Mouse (Mus musculus): ENCODE data around the gene Clic3. TPM values are rescaled to one million over a fixed set of nuclear protein-coding genes. Genes with fewer than 3 reads are reported as not detected.

Gene Clic3
- polyA plus RNA-seq, 1 experiment from 2014 or later, result 0.47 TPM

GRCm38 (mm10) chr2:25458911-25459310, 2.3 kb downstream of the Clic3 start:
- H3K9ac ChIP-seq (ENCODE audit: low read depth, low read length), result no peak overlapping the region
- H3K27me3 ChIP-seq (ENCODE audit: control insufficient read depth, insufficient read depth, low read length), result no peaks in the 10 kb centered on the region
- H3K4me2 ChIP-seq, result no peak overlapping the region
- peaks cover 13% of the 10 kb centered on the region for H3K4me1 ChIP-seq (ENCODE audit: control insufficient read depth, insufficient read depth, low read length)
- no peak overlapping the region for H3K4me3 ChIP-seq (ENCODE audit: low read depth, low read length)
- no peaks in the 10 kb centered on the region for H3K36me3 ChIP-seq (ENCODE audit: control insufficient read depth, insufficient read depth, low read length)
- H3K9me3 ChIP-seq (replicated peaks; ENCODE audit: control insufficient read depth, low read length), result no peaks in the 10 kb centered on the region
- WGBS (ENCODE audit: insufficient replicate concordance), result 72% methylated on average over 5 of the region's 5 CpGs
- no peak for ATAC-seq (replicated peaks; ENCODE audit: insufficient number of reproducible peaks, low FRiP score, low TSS enrichment)
- no peak overlapping the region for H3K27ac ChIP-seq (ENCODE audit: low read depth, low read length)

DNA sequence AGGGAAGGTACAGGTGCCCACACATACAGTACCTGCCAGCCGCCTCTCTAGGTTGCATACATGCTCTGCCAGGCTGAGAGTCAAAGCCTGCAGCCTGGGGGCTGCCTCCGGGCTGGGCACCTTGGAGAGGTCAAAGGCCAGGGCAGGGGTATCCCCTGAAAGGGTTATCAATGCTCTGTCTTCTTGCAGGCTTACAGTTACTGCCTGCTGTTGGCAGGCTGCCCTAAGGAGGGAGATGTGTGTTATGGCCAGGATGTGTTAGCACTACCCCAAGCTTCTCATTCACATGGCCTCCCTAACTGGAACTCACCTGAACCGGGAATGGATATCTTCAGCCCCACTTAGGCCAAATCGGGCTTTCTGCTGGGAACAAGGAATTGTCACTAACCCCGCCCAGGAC, 3.5 kb downstream of the Clic3 start:
- H3K9ac ChIP-seq (ENCODE audit: low read depth, low read length), result peak overlapping the region; percentile 83
- H3K9me3 ChIP-seq (replicated peaks; ENCODE audit: control insufficient read depth, low read length), result no peaks in the 10 kb centered on the region
- WGBS (ENCODE audit: insufficient replicate concordance), result 32% methylated on average over 5 of the region's 5 CpGs
- peak overlapping the region; percentile 79 for H3K4me3 ChIP-seq (ENCODE audit: low read depth, low read length)
- H3K4me1 ChIP-seq (ENCODE audit: control insufficient read depth, insufficient read depth, low read length), result peaks cover 13% of the 10 kb centered on the region
- H3K27me3 ChIP-seq (ENCODE audit: control insufficient read depth, insufficient read depth, low read length), result no peaks in the 10 kb centered on the region
- no peak for ATAC-seq (replicated peaks; ENCODE audit: insufficient number of reproducible peaks, low FRiP score, low TSS enrichment)
- H3K4me2 ChIP-seq, result peak overlapping the region; percentile 93
- H3K27ac ChIP-seq (ENCODE audit: low read depth, low read length), result peak overlapping the region; percentile 88; the same call in 1 of the 2 replicates
- no peaks in the 10 kb centered on the region for H3K36me3 ChIP-seq (ENCODE audit: control insufficient read depth, insufficient read depth, low read length)

DNA sequence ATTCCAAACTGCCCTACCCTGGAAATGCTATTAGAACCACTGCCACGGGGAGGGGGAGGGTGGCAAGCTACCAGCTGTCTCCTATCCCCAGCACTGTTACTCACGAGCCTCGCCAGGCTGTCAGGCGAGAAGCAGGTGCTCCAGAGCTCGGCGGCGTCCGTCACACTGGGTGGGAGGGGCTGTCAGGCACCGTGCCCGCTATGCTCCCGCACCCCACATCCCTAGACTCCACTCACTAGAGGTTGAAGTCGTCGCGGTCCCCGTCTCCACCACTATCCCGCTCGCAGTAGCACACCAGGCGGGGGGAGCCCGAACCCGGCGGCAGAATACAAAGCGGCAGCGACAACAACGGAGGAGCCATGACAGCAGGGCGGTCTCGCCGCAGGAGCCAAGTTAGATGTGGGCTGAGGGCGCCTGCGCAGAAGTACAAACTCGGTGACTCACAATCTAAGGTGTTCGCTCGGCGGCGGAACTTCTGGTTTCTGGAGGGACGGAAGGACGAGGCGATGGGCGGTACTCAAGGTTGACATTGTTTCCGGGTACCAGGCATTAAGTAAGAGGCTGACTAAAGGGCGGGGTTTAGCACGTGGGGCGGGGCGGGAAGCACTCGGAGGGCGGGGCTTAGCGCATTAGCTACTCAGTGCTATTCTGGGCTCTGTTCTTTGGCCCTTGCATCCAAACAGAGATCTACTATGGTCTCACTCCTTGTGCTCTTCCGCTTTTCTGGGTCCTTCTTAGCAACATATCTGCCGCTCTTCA, 4.1 kb downstream of the Clic3 start, which contains the start of gene Paxx:
Paxx (minus strand) TSS at position 544 of the 759 bp plus-strand sequence.
- H3K4me3 ChIP-seq (ENCODE audit: low read depth, low read length), result peak within 1 kb of the TSS; percentile 79
- no peaks in the 10 kb centered on the region for H3K36me3 ChIP-seq (ENCODE audit: control insufficient read depth, insufficient read depth, low read length)
- no peaks in the 10 kb centered on the region for H3K9me3 ChIP-seq (replicated peaks; ENCODE audit: control insufficient read depth, low read length)
- under 1% methylated on average over 48 of the region's 48 CpGs for WGBS (ENCODE audit: insufficient replicate concordance)
- ATAC-seq (replicated peaks; ENCODE audit: insufficient number of reproducible peaks, low FRiP score, low TSS enrichment), result peak; percentile 85
- H3K27me3 ChIP-seq (ENCODE audit: control insufficient read depth, insufficient read depth, low read length), result no peaks in the 10 kb centered on the region
- peaks cover 13% of the 10 kb centered on the region for H3K4me1 ChIP-seq (ENCODE audit: control insufficient read depth, insufficient read depth, low read length)
- peak within 1 kb of the TSS; percentile 93 for H3K4me2 ChIP-seq
- H3K9ac ChIP-seq (ENCODE audit: low read depth, low read length), result peak within 1 kb of the TSS; percentile 83
- H3K27ac ChIP-seq (ENCODE audit: low read depth, low read length), result peak within 1 kb of the TSS; percentile 88

- ATAC-seq (replicated peaks; ENCODE audit: insufficient number of reproducible peaks, low FRiP score, low TSS enrichment), result no peak
- H3K27ac ChIP-seq (ENCODE audit: low read depth, low read length), result peak overlapping the region; percentile 88
- peak overlapping the region; percentile 79 for H3K4me3 ChIP-seq (ENCODE audit: low read depth, low read length)
- H3K4me1 ChIP-seq (ENCODE audit: control insufficient read depth, insufficient read depth, low read length), result peaks cover 13% of the 10 kb centered on the region
- H3K27me3 ChIP-seq (ENCODE audit: control insufficient read depth, insufficient read depth, low read length), result no peaks in the 10 kb centered on the region
- no peaks in the 10 kb centered on the region for H3K9me3 ChIP-seq (replicated peaks; ENCODE audit: control insufficient read depth, low read length)
- H3K36me3 ChIP-seq (ENCODE audit: control insufficient read depth, insufficient read depth, low read length), result no peaks in the 10 kb centered on the region
- 23% methylated on average over 3 of the region's 3 CpGs for WGBS (ENCODE audit: insufficient replicate concordance)
- H3K9ac ChIP-seq (ENCODE audit: low read depth, low read length), result peak overlapping the region; percentile 83; the same call in 1 of the 2 replicates
- peak overlapping the region; percentile 93 for H3K4me2 ChIP-seq
Observed at GRCm38 (mm10) chr2:25461407-25461806, 4.8 kb downstream of the Clic3 start.

DNA sequence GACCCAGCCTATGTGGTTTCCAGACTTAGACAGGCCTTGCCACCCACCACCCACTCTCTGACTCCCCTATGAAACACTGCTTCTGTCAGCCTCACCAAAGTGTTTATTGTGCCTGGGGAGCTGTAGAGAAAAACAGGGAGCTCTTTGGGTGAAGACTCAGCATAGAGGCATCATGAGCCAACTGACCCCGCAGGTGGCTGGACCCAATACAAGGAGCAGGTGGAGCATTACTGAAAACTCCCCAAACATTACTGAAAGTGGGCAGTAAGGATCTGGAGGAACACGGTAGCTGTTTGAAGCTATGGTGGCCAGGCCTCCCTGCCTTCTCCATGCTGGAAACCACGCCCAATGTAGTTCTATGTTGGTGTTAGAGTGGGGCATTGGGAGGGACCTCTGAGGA, 7.0 kb downstream of the Clic3 start:
- Histone ChIP-seq H3K4me3 (ENCODE audit: low read depth, low read length) (no peak overlapping the region), H3K4me2 (no peak overlapping the region), H3K27ac (ENCODE audit: low read depth, low read length) (no peak overlapping the region), H3K4me1 (ENCODE audit: control insufficient read depth, insufficient read depth, low read length) (peaks cover 16% of the 10 kb centered on the region), H3K36me3 (ENCODE audit: control insufficient read depth, insufficient read depth, low read length) (no peaks in the 10 kb centered on the region), H3K9me3 (replicated peaks; ENCODE audit: control insufficient read depth, low read length) (no peaks in the 10 kb centered on the region), H3K9ac (ENCODE audit: low read depth, low read length) (no peak overlapping the region), H3K27me3 (ENCODE audit: control insufficient read depth, insufficient read depth, low read length) (no peaks in the 10 kb centered on the region)
- no peak for ATAC-seq (replicated peaks; ENCODE audit: insufficient number of reproducible peaks, low FRiP score, low TSS enrichment)
- WGBS (ENCODE audit: insufficient replicate concordance), result 75% methylated on average over 3 of the region's 3 CpGs

DNA sequence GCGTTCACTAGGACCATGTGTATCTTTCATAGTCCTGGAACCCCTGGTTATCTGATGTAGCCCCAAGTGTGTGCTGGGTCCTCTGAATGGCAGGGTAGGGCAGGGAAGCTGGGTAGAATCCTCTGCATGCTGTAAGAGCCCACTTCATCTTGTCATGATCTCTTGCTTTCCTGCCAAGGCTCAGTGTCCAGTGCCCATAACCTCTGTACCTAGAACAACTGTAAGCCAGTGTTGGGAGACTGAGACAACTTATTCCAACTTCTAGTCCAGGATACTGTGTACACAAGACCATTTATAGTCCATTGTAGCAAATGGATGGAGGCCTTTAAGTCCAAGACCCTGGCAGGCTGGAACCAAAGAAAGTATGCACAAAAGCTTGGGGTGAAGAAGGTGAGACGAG, 8.6 kb downstream of the Clic3 start:
- Histone ChIP-seq H3K4me2 (no peak overlapping the region), H3K27me3 (ENCODE audit: control insufficient read depth, insufficient read depth, low read length) (no peaks in the 10 kb centered on the region), H3K36me3 (ENCODE audit: control insufficient read depth, insufficient read depth, low read length) (no peaks in the 10 kb centered on the region), H3K27ac (ENCODE audit: low read depth, low read length) (no peak overlapping the region), H3K9me3 (replicated peaks; ENCODE audit: control insufficient read depth, low read length) (no peaks in the 10 kb centered on the region), H3K9ac (ENCODE audit: low read depth, low read length) (no peak overlapping the region), H3K4me1 (ENCODE audit: control insufficient read depth, insufficient read depth, low read length) (peaks cover 12% of the 10 kb centered on the region), H3K4me3 (ENCODE audit: low read depth, low read length) (no peak overlapping the region)
- 73% methylated on average over 2 of the region's 2 CpGs for WGBS (ENCODE audit: insufficient replicate concordance)
- no peak for ATAC-seq (replicated peaks; ENCODE audit: insufficient number of reproducible peaks, low FRiP score, low TSS enrichment)

DNA sequence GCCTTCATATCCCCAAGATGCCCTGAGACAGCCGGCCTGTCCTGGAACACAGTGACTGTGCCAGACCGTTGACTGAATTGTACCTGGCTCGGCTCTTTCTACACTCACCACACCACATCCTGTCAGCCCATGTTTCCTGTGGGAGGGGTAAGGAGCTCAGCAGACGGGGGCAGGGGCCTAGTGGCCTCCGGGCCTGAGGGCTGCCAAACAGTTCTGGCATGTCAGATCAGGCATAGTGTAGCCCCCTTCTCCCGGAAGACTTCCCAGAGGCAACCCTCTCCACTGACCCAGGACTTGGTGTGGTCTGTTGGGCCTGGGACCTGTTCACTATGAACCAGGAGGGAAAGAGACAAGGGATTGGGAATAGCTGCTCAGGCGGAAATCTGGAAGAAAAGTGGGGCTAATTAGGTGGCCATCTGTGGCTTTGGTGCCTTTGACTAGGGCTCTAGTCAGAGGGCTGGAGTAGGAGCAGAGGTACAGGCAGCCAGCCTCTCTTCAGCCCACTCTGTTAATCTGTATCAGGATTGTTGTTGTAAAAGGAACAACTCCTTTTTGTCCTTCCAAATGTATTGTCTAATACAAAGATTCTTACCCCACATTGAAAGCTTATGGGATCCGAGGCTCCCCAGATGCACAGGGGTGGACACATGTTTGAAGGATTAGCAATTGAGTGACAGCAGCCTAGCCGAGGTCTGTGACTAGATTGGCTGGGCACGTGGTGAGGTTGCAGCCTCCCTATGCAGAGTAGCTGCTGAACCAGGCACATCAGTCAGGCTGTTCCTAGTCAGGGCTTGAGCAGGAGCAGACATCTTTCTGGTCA, 9.4 kb downstream of the Clic3 start:
- Histone ChIP-seq H3K27ac (ENCODE audit: low read depth, low read length) (no peak overlapping the region), H3K27me3 (ENCODE audit: control insufficient read depth, insufficient read depth, low read length) (no peaks in the 10 kb centered on the region), H3K4me2 (no peak overlapping the region), H3K9me3 (replicated peaks; ENCODE audit: control insufficient read depth, low read length) (no peaks in the 10 kb centered on the region), H3K36me3 (ENCODE audit: control insufficient read depth, insufficient read depth, low read length) (no peaks in the 10 kb centered on the region), H3K4me1 (ENCODE audit: control insufficient read depth, insufficient read depth, low read length) (peaks cover 11% of the 10 kb centered on the region), H3K9ac (ENCODE audit: low read depth, low read length) (no peak overlapping the region), H3K4me3 (ENCODE audit: low read depth, low read length) (no peak overlapping the region)
- ATAC-seq (replicated peaks; ENCODE audit: insufficient number of reproducible peaks, low FRiP score, low TSS enrichment), result no peak
- WGBS (ENCODE audit: insufficient replicate concordance), result 41% methylated on average over 10 of the region's 10 CpGs

DNA sequence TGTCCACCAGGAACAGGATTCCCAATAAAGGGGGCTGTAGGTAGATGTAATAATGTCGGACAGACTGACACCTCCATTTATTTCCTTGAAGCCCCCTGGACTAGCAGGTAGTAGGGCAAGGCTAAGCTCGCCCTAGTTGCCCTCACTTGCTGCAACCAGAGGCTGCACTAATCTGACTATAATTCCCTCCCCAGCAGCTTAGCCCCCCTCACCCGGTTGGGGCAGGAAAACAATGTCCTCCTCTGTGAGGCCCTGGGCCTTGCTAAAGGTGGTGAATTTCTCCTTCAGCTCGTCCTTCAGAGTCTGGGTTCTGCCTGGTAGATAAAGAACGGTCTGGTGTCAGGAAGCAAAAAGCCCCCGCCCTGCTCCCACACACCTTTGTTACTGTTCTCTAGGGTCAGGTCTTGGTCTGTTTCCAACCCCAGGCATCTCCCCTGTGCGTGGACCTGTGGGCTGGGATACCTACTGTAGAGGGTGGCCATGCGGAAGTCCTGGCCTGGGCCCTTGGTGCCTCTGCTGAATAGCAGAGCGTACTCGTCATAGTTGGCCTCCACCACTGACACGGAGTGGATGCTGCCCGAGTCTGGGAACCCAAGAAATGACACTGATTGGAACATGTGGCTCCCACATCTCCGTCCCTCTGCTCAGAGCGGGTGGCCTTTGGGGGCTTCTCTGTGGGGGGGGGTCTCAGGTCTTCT, 11.1 kb downstream of the Clic3 start:
- H3K27me3 ChIP-seq (ENCODE audit: control insufficient read depth, insufficient read depth, low read length), result no peaks in the 10 kb centered on the region
- ATAC-seq (replicated peaks; ENCODE audit: insufficient number of reproducible peaks, low FRiP score, low TSS enrichment), result no peak
- WGBS (ENCODE audit: insufficient replicate concordance), result 66% methylated on average over 14 of the region's 14 CpGs
- no peaks in the 10 kb centered on the region for H3K9me3 ChIP-seq (replicated peaks; ENCODE audit: control insufficient read depth, low read length)
- peaks cover 6% of the 10 kb centered on the region for H3K4me1 ChIP-seq (ENCODE audit: control insufficient read depth, insufficient read depth, low read length)
- no peak overlapping the region for H3K27ac ChIP-seq (ENCODE audit: low read depth, low read length)
- H3K9ac ChIP-seq (ENCODE audit: low read depth, low read length), result 0 out of 2 replicates have a peak overlapping the region, but pooled peaks have one; percentile 22
- no peaks in the 10 kb centered on the region for H3K36me3 ChIP-seq (ENCODE audit: control insufficient read depth, insufficient read depth, low read length)
- H3K4me2 ChIP-seq, result no peak overlapping the region
- no peak overlapping the region for H3K4me3 ChIP-seq (ENCODE audit: low read depth, low read length)

Data from heart, embryonic 11.5 days (tissue).